Mouse (Mus musculus) olfactory bulb, adult 2 months (tissue): ENCODE results near the gene Gpr87. TPM values are rescaled to one million over a fixed set of nuclear protein-coding genes. Genes with fewer than 3 reads are reported as not detected.
"Not testable (repeated sequence)": the region's sequence is repeated elsewhere in the genome, so short reads cannot be mapped to it uniquely, and the experiment has no call there.

Experiments
- H3K27ac ChIP-seq: fragments of 200-500 bp; 2 replicates; pipeline ENCODE4 v1.5.1; 2012; ENCODE audit warnings: low read depth, low read length; ENCODE audit not compliant: insufficient read depth
- H3K4me1 ChIP-seq: fragments of 200-500 bp; 2 replicates; pipeline ENCODE4 v1.6.1; 2012; ENCODE audit warnings: low read length; ENCODE audit not compliant: control insufficient read depth, insufficient read depth
- H3K4me3 ChIP-seq: fragments of 200-500 bp; 2 replicates; pipeline ENCODE4 v1.5.1; 2012; ENCODE audit warnings: mild to moderate bottlenecking, low read depth, low read length, moderate library complexity; ENCODE audit not compliant: insufficient read depth
- CTCF ChIP-seq: fragments of 200-500 bp; IDR thresholded peaks from 2 replicates; pipeline ENCODE4 v1.5.1; 2012; ENCODE audit warnings: low read depth, mild to moderate bottlenecking, low read length, moderate library complexity; ENCODE audit not compliant: insufficient read depth
- POLR2A ChIP-seq: fragments of 200-500 bp; IDR thresholded peaks from 2 replicates; pipeline ENCODE4 v1.6.1; 2012; ENCODE audit warnings: mild to moderate bottlenecking, low read depth, low read length, moderate library complexity; ENCODE audit not compliant: insufficient read depth
- WGBS: fragments of 180-500 bp; shearing (Covaris S2); methylation state at CpG from one replicate; pipeline ENCODE4 v1.1.7; 2018; 5-methylcytosine and 5-hydroxymethylcytosine counted together
- polyA plus RNA-seq: library from polyadenylated mRNA; stranded (reverse); fragments of >200 nt; gene quantifications from 2 replicates; pipeline ENCODE4 v1.2.4, GENCODE M21; 2012; ENCODE audit warnings: low replicate concordance; ENCODE audit not compliant: missing spikeins, insufficient read depth, insufficient read length

Gpr87 gene
- polyA plus RNA-seq, 1 experiment, result not detected

DNA sequence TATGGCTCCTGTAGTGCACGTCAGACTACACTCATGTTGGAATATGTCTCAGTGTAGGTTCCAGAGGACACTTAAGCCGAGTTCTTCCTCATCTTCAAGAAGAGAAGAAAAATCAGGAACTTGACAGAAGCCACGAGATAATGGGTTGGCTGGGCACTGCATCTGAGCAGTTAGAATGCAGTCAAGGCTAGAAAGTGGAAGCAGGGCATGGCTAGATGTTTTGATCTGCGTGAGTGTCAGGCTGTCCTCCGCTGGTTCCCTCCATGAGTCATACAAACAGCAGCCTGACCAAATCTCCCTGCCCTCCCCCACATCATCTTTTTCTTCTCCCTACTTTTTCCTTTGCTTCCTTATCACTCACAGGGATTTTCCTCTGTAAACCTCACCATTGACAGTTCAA lies 41.5 kb downstream of the Gpr87 start, which contains the start of gene P2ry14:
Gene P2ry14, minus strand, starts transcription at position 195 of the 400 bp plus-strand sequence.
- no peaks in the 10 kb centered on the region for H3K4me1 ChIP-seq
- H3K27ac ChIP-seq, result no peak within 1 kb of the TSS
- 83% methylated on average over 5 of the region's 5 CpGs for WGBS
- TF ChIP-seq POLR2A, result no peak
- TF ChIP-seq CTCF, result no peak
- no peak within 1 kb of the TSS for H3K4me3 ChIP-seq

GRCm38 (mm10) chr3:59150624-59151023 lies 44.3 kb downstream of the Gpr87 start:
- WGBS, result 94% methylated on average over 2 of the region's 2 CpGs
- no peaks in the 10 kb centered on the region for H3K4me1 ChIP-seq
- H3K4me3 ChIP-seq, result no peak overlapping the region
- no peak overlapping the region for H3K27ac ChIP-seq
- TF ChIP-seq CTCF, result no peak
- no peak for TF ChIP-seq POLR2A

GRCm38 (mm10) chr3:59149646-59150045 lies 45.3 kb downstream of the Gpr87 start:
- H3K4me1 ChIP-seq, result no peaks in the 10 kb centered on the region
- H3K4me3 ChIP-seq, result no peak overlapping the region
- H3K27ac ChIP-seq, result no peak overlapping the region
- TF ChIP-seq CTCF (no peak), POLR2A (no peak)

GRCm38 (mm10) chr3:59145194-59145593 lies 49.7 kb downstream of the Gpr87 start:
- 50% methylated on average over 5 of the region's 5 CpGs for WGBS
- no peak overlapping the region for H3K4me3 ChIP-seq
- no peak overlapping the region for H3K27ac ChIP-seq
- TF ChIP-seq POLR2A (no peak), CTCF (no peak)
- H3K4me1 ChIP-seq, result no peaks in the 10 kb centered on the region

DNA sequence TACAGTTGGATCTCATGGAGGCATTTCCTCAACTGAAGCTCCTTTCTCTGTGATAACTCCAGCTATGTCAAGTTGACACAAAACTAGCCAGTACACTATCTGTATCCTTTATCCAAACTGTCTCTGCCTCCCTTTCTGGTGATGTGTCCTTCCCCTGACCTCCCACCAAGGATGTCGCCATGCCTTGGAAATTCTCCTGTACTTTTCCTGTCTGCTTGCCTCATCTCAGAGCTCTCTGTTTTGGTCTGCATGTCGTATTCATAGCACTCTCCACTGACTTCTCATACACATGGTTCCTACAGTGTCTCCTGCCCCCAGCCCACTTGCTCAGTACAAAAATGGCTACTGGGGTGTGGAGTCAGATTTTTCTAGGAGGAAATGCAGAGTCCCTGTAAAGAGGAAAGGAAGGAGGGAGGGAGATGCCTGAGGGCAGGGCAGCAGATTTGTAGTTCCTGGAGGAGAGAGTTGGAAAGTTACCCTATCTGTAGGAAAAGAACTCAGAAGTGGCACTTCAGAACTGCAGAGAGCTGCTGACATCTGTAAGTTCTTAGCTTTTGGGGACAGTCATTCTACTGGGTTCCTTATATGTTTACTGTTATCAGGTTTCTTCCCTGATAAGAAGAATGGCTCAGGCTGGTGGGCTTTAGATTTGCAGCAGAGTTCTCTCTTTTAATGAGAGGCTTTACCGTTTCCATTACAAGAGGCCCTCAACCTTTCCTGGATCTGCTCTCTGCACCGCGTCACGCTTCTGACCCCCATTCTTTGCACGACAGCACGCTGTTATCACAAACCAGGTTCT lies 53.2 kb downstream of the Gpr87 start:
- 95% methylated on average over 8 of the region's 8 CpGs for WGBS
- Histone ChIP-seq H3K4me1 (no peaks in the 10 kb centered on the region), H3K4me3 (no peak overlapping the region), H3K27ac (no peak overlapping the region)
- TF ChIP-seq CTCF (no peak), POLR2A (no peak)

DNA sequence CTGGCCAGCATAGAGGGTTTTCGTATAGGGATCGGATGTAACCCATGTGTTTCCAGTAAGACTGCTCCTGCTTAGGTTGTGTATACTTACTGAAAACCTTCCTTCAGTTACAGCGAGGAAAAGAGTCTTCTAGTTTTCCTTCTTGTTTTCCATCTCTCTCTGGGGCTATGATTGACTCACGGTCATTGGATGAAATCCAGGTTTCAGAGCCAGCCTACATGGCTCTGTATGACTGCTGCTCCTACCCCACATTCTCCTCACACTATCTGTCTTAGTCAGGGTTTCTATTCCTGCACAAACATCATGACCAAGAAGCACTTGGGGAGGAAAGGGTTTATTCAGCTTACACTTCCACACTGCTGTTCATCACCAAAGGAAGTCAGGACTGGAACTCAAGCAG lies 54.0 kb downstream of the Gpr87 start:
- WGBS, result 90% methylated on average over 4 of the region's 4 CpGs
- H3K4me3 ChIP-seq, H3K27ac ChIP-seq, H3K4me1 ChIP-seq: not testable (repeated sequence)

DNA sequence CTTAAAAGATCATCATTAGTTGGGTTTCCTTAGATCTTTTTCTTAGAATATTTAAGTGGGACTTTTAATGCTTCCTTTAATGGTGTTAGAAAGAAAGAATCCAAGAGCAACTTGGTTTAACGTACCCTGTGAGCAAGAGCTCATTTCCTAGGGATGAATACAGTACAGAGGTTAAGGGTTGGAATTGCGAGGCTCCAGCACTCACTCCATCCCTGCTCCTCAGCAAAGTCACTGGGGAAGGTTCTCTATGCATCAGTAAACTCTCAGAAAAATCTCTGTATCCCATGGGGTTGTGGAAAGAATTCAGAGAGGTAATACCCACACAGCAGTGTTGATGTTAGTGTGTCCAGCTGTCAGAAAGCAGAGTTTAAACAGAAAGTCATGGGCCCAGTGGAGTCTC lies 54.8 kb downstream of the Gpr87 start:
- TF ChIP-seq POLR2A (no peak), CTCF (no peak)
- no peak overlapping the region for H3K4me3 ChIP-seq
- H3K4me1 ChIP-seq, result no peaks in the 10 kb centered on the region
- 92% methylated on average over 2 of the region's 2 CpGs for WGBS
- no peak overlapping the region for H3K27ac ChIP-seq

- TF ChIP-seq CTCF, result no peak
- TF ChIP-seq POLR2A, result no peak
- H3K4me1 ChIP-seq, result no peaks in the 10 kb centered on the region
- no peak overlapping the region for H3K27ac ChIP-seq
- H3K4me3 ChIP-seq, result no peak overlapping the region
Observed at GRCm38 (mm10) chr3:59139651-59140051, 55.3 kb downstream of the Gpr87 start.

- H3K4me3 ChIP-seq, result no peak overlapping the region
- no peak overlapping the region for H3K27ac ChIP-seq
- TF ChIP-seq POLR2A (no peak), CTCF (no peak)
- 89% methylated on average over 12 of the region's 12 CpGs for WGBS
- no peaks in the 10 kb centered on the region for H3K4me1 ChIP-seq
Observed at GRCm38 (mm10) chr3:59138946-59139468, 55.9 kb downstream of the Gpr87 start.
